Mouse (Mus musculus): ENCODE measurements around the gene Ttc21b.
"Not testable (repeated sequence)": the region's sequence is repeated elsewhere in the genome, so short reads cannot be mapped to it uniquely, and the experiment has no call there.

The Ttc21b gene

GRCm38 (mm10) chr2:66256220-66257131, at the start of gene Ttc21b:
TSS of gene Ttc21b (minus strand) at chr2:66256617.
- DNase-seq (ENCODE audit: low read depth, low spot score) = peak; percentile 91

- no peak for DNase-seq (ENCODE audit: low read depth, low spot score)
These were observed 16.1 kb upstream of the Ttc21b start for GRCm38 (mm10) chr2:66272551-66272950.

- DNase-seq (ENCODE audit: low read depth, low spot score) = no peak
These were observed 12.4 kb downstream of the Ttc21b start for GRCm38 (mm10) chr2:66244013-66244412.

GRCm38 (mm10) chr2:66240334-66240733, 16.1 kb downstream of the Ttc21b start:
- no peak for DNase-seq (ENCODE audit: low read depth, low spot score)

GRCm38 (mm10) chr2:66238886-66239285, 17.5 kb downstream of the Ttc21b start:
- DNase-seq (ENCODE audit: low read depth, low spot score) = no peak

GRCm38 (mm10) chr2:66220954-66221353, 35.5 kb downstream of the Ttc21b start:
- no peak for DNase-seq (ENCODE audit: low read depth, low spot score)

GRCm38 (mm10) chr2:66209875-66210274, 46.5 kb downstream of the Ttc21b start:
- no peak for DNase-seq (ENCODE audit: low read depth, low spot score)

- no peak for DNase-seq (ENCODE audit: low read depth, low spot score)
These were observed 47.1 kb downstream of the Ttc21b start for GRCm38 (mm10) chr2:66209353-66209752.

GRCm38 (mm10) chr2:66206796-66207195, 49.6 kb downstream of the Ttc21b start:
- peak; percentile 11 for DNase-seq (ENCODE audit: low read depth, low spot score)

- no peak for DNase-seq (ENCODE audit: low read depth, low spot score)
These were observed 52.2 kb downstream of the Ttc21b start for GRCm38 (mm10) chr2:66204218-66204617.

- no peak for DNase-seq (ENCODE audit: low read depth, low spot score)
These were observed 56.2 kb downstream of the Ttc21b start for GRCm38 (mm10) chr2:66200195-66200594.

- DNase-seq (ENCODE audit: low read depth, low spot score) = no peak
These were observed 64.7 kb downstream of the Ttc21b start for GRCm38 (mm10) chr2:66191691-66192100.

GRCm38 (mm10) chr2:66190157-66190556, 66.3 kb downstream of the Ttc21b start:
- no peak for DNase-seq (ENCODE audit: low read depth, low spot score)

- not testable (repeated sequence) for DNase-seq (ENCODE audit: low read depth, low spot score)
These were observed 67.2 kb downstream of the Ttc21b start for GRCm38 (mm10) chr2:66189197-66189596.

GRCm38 (mm10) chr2:66187520-66187919, 68.9 kb downstream of the Ttc21b start:
- no peak for DNase-seq (ENCODE audit: low read depth, low spot score)

GRCm38 (mm10) chr2:66184431-66185164, 71.8 kb downstream of the Ttc21b start:
- peak; percentile 45 for DNase-seq (ENCODE audit: low read depth, low spot score)

GRCm38 (mm10) chr2:66180293-66180692, 76.1 kb downstream of the Ttc21b start:
- DNase-seq (ENCODE audit: low read depth, low spot score) = no peak

GRCm38 (mm10) chr2:66179782-66180181, 76.6 kb downstream of the Ttc21b start:
- no peak for DNase-seq (ENCODE audit: low read depth, low spot score)

- no peak for DNase-seq (ENCODE audit: low read depth, low spot score)
These were observed 77.6 kb downstream of the Ttc21b start for GRCm38 (mm10) chr2:66178848-66179215.

GRCm38 (mm10) chr2:66177886-66178847, 78.2 kb downstream of the Ttc21b start:
- DNase-seq (ENCODE audit: low read depth, low spot score) = no peak

GRCm38 (mm10) chr2:66177017-66177416, 79.4 kb downstream of the Ttc21b start:
- DNase-seq (ENCODE audit: low read depth, low spot score) = no peak

Data from CD4-positive helper T cell, adult 2 months (primary cell).